Mouse (Mus musculus) c-Kit-positive CD71-positive TER-119-positive erythroid progenitor cells, embryonic 14.5 days (primary cell): ENCODE measurements at regions not wholly inside any gene's neighbourhood (a gene's known extent, or its start where the extent isn't known, plus 50 kb on each side); places are given as distances from the start of the nearest gene placed in this dataset.

Experiments
- DNase-seq: peaks from one replicate; pipeline ENCODE4 v3.0.0-alpha.2; 2013; ENCODE audit warnings: low spot score

DNA sequence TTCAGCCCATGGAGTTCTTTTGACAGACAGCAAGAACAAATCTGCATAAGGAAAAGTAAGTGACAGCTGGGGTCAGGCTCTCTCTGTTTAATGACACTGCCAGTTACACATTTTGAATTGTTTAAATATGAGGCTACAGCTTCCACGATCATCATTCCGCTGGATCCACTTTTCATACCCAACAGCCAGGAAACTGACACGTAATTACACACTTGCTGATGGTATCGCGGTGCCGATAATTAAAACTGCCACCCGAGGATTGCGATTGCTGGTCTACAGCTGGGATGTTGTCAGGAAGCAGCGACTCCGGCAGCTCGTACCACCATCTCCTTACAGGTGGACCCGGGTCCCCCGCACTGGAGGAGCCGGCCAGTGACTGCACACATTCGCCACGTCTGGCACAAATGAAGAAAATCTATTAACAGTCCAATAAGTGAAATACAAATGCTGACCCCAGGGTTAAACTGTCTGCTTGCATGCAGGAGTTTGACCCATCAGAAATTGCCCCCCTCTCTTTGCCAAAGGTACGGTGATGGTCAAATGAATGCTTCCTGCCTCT lies 217.3 kb upstream of the Mgmt start:
- no peak for DNase-seq

DNA sequence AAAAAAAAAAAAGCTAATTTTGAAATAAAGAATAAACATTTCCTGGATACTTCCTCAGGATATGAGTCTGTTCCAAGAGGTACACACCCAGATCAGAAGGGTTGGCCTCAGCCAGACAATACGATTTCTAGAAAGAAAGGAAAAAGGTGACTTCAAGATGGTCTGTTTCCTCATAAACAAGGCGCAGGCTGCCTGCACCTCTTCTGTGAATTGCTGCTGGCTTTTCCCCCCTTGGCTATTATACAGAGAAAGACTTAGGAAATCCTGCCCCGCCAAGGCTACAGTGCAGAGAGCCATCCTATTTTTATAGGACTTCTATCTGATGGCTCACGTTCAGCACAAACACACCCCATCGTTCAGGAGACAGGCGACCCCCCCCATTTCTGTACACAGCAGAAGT lies 204.8 kb upstream of the Mgmt start:
- no peak for DNase-seq

DNA sequence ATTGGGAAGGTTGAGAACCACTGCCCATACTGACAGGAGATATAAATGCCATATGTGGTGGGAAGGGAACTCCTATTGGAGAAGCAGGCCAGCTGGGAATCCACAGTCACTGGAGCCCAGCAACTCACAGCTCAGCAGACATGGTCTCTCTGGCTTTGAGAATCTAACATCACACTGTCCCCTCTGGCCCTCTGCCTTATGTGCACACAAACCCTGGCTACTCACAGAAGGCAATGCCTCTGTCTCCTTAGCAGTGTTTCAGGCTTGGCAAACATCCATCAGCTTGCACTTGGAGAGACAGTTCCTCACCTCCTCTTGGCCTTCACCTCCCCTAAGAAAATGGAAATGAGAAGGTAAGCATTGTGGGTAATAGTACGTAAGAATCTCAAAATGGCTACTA lies 188.2 kb upstream of the Mgmt start:
- no peak for DNase-seq

DNA sequence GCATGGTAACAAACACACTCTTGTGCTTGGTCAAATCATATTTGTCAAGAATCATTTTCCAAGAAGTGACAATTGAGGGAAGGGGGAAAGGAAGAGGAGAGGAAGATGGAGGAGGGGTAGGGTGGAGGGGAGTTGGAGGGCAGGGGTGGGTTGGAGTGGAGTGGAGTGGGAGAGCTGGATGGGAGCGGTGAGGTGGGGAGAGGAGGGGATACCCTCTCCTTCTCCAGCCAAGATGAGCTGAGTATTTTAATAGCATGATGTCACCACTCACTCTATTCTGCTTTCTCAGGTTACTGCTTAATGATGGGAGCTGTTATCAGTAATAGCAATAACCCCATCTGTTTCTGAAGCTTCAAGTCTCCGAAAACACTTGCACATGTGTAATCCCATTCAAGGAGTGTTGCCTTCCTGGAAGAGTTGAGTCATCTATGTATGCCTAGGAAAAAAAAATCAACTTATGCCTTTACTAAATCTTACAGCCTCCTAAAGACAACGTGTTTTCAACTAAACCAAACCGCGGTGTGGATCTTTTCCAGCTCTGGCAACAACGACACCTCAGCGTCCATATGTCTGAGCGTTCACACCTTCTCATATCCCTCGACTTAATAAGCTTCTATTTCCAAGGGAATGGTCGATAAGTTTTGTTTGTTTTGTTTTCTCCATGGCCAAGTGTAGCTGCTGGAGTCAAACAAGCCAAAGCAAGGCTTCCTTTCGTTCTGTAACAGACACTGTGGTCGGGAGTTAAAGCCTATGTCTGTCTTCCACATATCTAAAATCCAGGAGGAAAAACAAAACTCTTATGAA lies 187.0 kb upstream of the Mgmt start:
- DNase-seq = no peak

DNA sequence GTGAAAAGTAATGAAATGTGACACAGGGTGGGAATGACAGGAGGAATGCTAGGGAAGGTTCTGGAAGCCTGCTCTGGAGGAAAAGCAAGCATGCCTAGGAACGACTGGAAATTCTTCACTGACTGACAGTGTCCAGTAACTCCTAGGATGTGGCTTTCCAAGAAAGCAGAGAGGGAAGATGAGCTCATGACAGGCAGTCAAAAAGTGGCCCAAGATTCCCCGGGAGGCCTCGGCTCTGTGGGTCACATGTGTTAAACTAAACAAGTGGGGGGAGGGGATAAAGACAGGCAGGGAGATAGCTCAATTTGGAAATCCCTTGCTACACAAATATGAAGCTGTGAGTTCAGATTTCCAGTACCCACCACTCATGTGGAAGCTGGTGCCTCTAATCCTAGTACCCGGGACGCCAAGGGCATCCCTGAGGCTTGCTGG lies 186.4 kb upstream of the Mgmt start:
- DNase-seq = no peak

DNA sequence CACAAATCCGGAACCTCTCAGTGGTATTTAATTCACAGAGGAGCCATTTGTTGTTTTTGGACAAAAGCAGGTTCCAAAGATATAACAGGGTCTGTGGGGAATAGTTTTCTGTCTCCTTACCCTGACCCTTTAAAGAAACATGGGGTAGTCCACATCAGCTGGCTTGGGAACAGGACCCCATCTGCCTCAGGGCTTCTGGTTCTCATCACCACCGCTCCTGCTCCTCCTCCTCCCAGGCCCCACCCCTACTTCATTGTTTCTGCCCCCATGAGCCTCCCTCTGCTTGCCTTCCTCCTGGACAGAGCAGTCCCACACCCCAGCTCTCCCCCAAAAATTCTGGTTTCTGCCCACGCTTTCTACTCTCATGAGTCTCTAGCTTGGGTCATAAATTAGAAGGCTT lies 183.8 kb upstream of the Mgmt start:
- no peak for DNase-seq

DNA sequence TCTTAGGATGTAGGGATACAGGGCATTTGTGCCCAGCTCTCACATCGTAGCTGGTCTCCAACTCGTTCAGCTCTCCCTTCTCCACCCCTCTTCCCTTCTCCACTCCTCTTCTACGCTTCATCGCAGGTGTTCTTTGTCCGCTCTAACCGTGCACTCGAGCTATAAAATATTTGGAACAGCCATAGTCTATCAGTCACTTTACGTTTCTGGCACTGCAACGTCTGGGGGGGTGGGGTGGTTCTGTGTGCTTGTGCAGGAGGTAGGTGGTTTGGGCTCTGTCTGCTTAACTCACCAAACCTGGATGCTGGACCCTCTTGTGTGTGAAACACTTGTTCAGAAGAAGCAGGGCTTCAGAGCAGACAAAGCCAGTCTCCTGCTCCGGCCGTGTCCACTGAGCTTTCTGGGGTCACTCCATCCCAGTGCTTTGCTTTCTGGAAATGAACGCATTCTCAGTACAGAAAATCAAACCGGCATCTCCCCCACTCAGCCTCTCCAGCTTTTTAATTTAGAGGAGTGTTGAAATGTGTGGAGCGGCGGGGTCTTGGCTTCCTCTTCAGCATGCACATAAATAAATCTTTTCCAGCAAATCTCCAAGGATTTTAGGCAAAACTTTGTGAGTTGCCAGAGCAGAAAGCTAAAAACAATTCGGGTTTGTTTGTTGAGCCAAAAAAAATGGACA lies 181.3 kb upstream of the Mgmt start:
- no peak for DNase-seq

DNA sequence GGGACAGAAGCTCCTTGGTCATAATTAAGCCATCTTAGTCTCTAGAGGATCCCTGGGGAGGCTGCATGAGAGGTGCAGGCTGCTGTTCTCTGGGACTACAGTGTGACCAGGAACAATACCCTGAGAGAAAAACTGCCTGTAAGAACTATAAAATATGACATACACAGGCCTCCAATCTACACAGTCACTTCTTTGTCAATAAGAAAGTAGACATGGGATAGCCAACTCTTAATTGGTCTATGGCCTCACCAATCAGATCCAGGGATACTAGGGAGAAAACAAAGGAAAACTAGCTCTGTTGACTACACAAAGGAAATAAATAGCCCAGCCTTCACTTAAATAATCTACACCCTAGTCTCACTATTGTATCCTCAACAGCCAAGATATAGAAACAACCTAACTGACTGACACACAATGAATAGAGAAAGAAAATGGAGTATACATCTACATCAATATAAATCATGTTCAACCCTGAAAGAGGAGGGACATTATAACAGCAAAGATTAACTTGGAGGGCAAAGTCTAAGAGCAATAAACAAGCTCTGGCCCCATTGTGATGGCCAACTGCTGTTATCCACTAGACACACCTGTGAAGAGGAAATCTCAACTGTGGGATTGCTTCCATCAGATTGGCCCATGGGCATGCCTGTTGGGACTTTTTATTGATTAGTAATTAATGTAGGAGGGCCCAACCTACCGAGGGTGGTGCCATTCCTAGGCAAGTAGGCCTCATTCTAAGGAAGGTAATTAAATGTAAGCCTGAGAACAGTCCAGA lies 166.6 kb upstream of the Mgmt start:
- DNase-seq = no peak

DNA sequence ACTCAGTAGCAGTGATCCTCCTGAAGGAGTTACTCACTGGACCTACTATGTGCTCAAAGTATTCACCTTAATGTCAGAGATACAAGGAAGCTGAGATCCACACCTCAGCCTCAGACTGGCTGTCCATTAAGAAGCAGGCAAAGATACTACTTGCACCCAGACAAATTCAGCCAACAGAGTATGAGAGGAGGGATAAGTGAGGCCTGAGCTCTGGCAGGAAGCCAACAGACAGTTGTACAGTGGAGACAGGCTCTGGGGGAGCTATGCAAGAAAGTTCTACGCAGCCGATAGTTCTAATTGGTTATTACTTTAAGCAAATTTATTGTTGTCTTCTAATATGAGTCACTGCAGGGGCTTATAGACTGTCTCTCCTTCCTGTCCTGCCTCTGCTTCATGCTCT lies 152.2 kb upstream of the Mgmt start:
- no peak for DNase-seq

DNA sequence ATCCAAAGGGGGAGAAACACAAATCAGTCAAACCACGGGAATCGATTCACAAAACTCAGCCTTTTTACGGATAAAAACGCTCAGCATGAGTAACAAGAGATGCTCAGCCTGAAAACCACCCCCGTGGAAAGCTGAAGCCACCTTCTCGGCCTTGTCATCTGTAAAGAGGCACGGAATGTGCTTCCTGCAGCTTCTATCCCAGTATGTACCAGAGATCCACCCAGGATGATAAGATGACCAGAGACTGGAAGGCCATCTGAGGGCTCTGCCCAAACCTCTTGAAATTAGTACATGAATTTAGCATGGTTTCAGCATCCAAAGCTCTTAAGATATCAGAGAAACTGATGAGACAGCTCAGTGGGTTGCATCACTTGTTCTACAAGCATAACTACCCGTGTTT lies 149.0 kb upstream of the Mgmt start:
- no peak for DNase-seq

DNA sequence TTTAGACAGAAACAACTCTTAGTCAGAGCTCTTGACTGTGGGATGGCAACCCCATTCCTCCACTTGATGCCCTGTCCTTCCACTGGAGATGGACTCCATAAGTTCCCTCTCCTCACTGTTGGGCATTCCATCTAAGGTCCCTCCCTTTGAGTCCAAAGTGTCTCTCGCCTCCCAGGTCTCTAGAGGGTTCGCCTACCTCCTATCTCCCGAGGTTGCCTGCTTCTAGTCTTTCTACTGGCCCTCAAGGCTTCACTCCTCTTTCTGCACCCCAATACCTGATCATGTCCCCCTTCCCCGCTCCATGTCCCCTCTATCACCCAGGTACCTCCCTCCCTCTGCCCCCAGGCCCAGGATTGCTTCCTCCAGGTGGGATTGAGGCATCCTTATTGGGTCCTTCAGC lies 142.9 kb upstream of the Mgmt start:
- no peak for DNase-seq

DNA sequence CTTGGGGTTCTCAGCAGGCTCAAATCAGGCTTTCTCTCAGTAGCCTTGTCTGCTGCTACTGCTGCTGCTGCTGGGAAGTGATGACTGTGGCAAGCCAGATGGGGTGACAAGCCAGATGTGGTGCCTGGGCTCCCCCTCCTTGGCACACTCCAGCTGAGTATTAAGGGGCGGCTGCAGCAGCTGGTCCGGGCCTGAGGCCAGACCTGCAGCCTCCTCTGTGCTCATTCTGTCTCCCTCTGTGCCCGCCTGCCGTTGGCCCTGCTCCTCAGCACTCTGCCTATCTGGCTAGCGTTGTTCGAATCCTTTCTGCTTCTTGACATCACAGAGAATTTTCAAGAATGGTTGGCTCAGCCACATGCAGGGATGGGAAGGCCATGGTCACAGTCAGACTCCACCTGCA lies 139.6 kb upstream of the Mgmt start:
- DNase-seq = no peak

DNA sequence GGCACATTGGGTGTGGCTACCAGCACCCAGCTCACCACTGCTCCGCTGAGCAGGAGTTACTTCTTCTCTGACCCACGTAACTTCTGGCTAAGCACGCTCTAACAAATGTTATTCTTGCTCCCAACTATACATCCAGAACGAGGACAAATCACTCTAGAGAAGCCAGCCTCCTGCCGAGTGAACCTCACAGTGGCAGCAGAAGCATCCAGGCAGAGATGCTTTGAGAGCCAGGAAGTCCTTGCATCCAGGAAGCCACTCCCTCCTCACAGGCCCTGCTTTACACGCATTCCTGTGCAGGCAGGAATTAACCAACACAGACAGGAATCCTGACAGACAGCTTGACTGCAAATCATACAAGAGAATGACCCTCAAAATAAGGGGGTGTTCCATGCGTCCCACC lies 129.4 kb upstream of the Mgmt start:
- DNase-seq = no peak

DNA sequence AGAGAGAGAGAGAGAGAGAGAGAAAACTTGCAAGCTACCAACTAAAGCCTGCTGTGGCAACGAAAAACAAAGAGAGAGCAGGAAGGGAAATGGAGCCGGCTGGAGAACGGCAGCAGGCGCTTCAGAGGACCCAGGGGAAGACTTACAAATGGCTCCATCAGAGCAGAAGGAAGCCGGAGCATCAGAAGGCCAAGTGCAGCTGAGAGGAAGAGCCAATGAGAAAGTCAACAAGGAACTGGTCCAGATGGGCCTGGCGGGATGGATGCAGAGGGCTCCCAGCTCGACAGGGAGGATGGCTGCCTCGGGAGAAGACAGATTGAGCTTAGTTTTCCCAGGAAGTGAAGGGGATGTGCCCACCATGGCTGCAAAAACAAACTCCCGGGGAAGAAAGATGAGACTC lies 127.2 kb upstream of the Mgmt start:
- DNase-seq = no peak

DNA sequence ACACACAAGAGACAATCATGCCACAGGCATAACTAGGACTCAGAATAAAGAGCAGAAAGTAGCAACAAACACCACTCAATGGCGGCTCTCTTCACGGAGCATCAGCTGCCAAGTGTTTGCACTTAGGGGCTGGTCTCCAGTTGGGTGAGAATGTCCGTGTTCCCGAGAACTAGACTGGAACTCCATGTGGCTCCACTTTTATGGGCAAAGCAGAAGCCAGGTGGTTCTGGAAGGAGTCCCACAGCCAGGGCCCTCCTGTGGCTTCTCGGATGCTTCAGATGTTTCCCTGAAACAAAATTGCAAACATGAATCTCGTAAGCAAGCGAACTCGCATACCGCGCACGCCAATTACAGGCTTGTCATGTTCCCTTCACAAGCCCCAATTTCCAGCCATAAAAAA lies 113.7 kb upstream of the Mgmt start:
- DNase-seq = no peak

DNA sequence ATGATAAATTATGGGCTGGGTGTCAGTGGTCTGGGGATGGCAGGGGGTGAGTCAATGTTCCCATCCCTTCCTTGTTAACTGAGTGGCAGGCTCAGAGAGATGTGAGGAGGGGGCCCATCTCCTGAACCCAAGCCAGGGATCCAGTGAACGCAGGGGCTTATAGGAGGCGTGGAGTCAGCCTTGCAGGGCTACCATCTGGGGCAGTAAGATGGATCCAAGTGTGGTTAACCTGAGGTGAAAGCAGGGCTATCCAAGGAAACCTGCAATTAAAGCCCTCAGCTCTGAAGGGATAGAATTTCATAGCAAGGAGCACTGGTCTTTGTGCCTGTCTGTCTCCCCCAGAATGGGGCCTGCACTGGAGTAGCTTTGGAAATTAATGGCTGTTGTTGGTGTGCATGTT lies 103.3 kb upstream of the Mgmt start:
- no peak for DNase-seq

DNA sequence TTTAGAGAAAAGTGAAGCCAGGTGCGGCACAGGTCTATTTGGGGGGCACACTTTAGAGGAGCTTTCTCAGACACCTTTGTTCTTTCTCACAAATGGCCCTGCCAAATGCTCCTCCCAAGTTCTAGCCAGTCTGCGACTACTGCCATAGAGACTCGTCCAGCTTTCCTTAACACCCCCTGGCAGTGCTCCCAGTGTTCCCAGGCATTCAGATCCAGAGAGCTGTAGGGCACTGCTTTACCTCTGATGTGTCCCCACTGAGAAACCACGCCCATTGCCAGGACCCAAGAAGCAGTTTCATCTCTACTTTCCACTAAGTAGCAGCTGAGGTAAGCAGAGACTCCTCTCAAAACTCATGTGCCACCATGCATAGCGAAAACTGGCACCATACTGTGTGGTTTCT lies 102.3 kb upstream of the Mgmt start:
- no peak for DNase-seq

DNA sequence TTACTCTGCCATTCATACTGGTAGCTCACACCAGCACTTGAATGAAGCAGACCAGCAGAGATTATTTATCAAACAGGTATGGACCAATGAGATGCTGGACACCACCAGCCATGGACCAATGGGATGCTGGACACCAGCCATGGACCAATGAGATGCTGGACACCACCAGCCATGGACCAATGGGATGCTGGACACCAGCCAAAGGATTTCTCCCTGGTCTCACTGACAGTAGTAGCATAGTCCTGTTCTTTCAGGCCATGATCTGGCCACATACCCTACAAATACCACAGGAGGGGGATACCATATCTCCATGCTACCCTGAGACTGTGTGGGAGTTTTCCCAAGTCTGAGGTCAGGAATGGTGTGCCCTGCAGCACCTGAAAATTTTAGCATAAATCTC lies 98.0 kb upstream of the Mgmt start:
- no peak for DNase-seq

DNA sequence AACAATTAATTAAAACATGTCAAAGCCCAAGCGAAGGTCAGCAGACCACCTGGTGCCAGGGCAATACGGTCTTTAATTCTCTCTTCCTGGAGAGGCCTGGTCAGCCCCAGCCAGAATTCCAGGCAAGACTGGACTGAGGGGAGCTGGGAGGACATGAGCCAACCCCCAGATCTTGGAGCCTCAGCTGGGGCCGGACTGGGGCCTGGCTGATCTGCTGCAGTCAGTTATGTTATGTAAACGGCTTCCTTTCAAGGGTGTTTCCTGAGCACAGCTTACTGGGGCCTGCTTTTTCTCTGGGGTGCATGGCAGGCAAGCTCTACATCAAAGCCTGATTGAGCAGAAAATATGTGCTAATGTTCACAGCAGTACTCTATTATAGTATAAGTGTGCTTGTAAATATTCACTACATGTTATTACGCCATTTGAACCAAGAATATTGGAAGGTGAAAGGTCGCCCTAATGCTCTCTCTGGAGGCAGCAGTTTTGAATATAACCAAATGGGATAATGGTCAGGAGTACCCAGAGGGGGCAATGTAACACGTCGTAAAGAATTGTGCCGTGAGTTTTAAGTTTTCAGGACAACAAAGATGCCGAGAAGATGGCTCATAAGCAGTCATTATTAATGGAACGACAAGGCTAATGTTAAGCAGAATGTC lies 96.5 kb upstream of the Mgmt start:
- no peak for DNase-seq

DNA sequence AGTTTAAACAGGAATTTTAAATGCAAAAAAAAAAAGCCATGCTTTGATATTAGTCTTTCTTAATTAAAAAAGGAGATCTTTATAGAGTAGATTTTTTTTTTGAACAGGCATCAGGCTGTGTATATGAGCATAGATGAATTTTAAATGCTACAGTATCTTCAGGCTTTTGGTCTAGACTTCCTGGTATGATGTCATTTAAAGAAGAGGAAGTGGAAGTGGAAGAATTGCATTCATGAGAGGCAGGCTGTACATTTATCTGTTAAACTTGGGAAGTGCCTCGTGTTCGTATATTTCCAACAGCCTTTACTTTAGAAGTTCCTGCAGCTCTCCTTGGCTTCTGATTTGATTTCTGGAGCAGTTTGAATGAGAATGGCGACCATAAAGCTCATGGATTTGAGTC lies 95.8 kb upstream of the Mgmt start:
- DNase-seq = no peak

DNA sequence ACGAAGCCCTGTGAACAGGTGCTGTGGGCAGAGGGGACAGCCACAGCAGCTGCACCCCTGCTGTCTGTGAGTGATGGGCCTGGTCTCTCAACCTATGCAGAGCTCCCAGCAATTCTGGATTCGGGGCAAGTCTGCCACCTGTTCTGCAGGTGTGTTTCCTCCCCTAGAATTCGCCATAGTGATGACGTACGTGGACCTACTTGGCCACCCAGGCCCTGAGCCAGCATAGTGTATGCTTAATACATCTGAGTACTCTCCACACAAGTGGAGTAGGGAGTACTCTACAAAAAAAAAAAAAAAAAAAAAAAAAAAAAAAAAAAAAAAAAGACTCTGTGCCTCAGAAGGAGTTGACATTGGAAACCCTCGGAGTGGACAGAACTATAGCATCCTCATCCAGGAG lies 87.3 kb upstream of the Mgmt start:
- no peak for DNase-seq

DNA sequence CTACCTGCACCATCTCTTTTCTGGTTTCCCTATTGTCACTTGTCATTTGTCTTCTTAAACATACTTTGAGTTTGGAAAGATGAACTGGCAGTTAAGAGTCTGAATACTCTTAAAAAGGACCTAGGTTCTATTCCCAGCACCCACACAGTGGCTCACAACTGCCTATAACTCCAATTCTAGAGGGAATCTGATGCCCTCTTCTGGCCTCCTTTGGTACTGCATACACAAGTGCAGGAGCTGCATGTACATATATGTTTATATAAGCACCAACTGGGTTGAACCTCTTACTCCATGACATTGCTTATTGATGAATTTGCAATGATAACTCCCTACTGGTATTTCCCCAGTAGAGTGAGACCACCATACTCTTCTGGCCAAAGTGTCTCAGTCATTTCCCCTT lies 86.4 kb upstream of the Mgmt start:
- DNase-seq = peak; percentile 6
